Mouse (Mus musculus) kidney, embryonic 15.5 days (tissue): ENCODE results near the gene Hils1. TPM values are rescaled to one million over a fixed set of nuclear protein-coding genes. Genes with fewer than 3 reads are reported as not detected.

Experiments
- ATAC-seq: fragments of 200-750 bp; cut with Nextera tagmentation; replicated peaks from 2 replicates; pipeline ENCODE4 v1.8.0; 2017; ENCODE audit warnings: moderate TSS enrichment; ENCODE audit not compliant: low FRiP score
- H3K27ac ChIP-seq: fragments of 300-500 bp; sonication (generic); 2 replicates; pipeline ENCODE4 v1.5.1; 2015; ENCODE audit warnings: mild to moderate bottlenecking, inconsistent platforms
- H3K27me3 ChIP-seq: fragments of 300-500 bp; sonication (generic); 2 replicates; pipeline ENCODE4 v1.6.1; 2015; ENCODE audit warnings: inconsistent platforms
- H3K36me3 ChIP-seq: fragments of 300-500 bp; sonication (generic); 2 replicates; pipeline ENCODE4 v1.6.1; 2015; ENCODE audit warnings: inconsistent platforms
- H3K4me1 ChIP-seq: fragments of 300-500 bp; sonication (generic); 2 replicates; pipeline ENCODE4 v1.6.1; 2015; ENCODE audit warnings: inconsistent platforms
- H3K4me2 ChIP-seq: fragments of 300-500 bp; sonication (generic); 2 replicates; pipeline ENCODE4 v1.6.1; 2015; ENCODE audit warnings: moderate library complexity, mild to moderate bottlenecking, inconsistent platforms
- H3K4me3 ChIP-seq: fragments of 300-500 bp; sonication (generic); replicated peaks from 2 replicates; pipeline ENCODE4 v1.5.1; 2015; ENCODE audit warnings: mild to moderate bottlenecking, inconsistent platforms
- H3K9ac ChIP-seq: fragments of 300-500 bp; sonication (generic); 2 replicates; pipeline ENCODE4 v1.6.1; 2015; ENCODE audit warnings: mild to moderate bottlenecking, inconsistent platforms
- H3K9me3 ChIP-seq: fragments of 300-500 bp; sonication (generic); replicated peaks from 2 replicates; pipeline ENCODE4 v1.6.1; 2016; ENCODE audit warnings: inconsistent platforms
- WGBS: fragments of 180-500 bp; shearing (Covaris S2); methylation state at CpG from one replicate; pipeline ENCODE4 v1.1.7; 2015; ENCODE audit warnings: mixed read lengths; 5-methylcytosine and 5-hydroxymethylcytosine counted together
- polyA plus RNA-seq: library from polyadenylated mRNA; unstranded; fragments of >200 nt; fragmentation: Nextera tagmentation; extraction: Ambion mirVana; gene quantifications from 2 replicates; pipeline ENCODE4 v1.2.1, GENCODE M21; 2015

Hils1 gene
- polyA plus RNA-seq, 1 experiment from 2014 or later = not detected

DNA sequence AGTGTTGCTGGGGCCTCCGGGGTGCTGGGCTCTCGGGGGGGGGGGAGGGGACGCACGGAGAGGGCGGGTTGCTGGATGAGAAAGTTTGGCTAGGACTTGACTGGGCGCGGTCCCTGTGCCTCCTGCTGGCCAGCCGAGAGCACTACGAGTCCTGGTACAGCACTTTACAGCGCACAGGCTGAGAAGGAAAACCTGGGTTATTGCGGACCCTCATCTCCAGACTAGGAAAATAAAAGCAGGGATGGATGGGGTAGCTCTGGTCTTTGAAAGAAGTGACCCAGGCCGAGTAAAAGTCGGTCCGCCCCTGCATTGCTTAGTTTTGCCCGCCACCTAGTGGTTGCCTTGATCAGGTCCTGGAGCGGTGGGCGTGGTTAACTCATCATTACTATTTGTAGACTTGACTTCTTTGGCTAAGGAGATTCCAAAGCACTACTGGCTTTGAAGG is 30.5 kb upstream of the Hils1 start:
- H3K9me3 ChIP-seq = no peaks in the 10 kb centered on the region

DNA sequence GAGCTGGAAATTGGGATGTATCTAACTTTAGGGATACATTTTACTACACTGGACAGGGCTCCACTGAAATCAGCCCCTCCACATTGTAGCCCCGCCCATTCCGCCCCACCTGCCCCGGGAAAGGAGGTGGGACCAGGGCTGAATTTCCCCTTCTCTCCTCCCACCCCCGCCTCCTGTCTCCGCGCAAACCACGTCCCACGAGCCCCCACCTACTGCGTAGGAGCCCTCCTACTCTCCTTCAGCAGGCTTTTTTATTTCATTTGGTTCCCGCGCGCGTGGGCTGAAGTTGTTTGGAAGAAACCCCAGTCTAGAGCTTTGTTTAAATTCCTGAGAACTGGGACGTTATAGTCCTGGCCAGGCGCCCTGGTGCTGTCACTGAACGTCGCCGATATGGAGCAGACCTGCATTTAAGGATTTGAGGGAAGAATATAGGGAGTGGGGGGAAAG is 30.0 kb upstream of the Hils1 start:
- ATAC-seq = peak; percentile 57
- peak overlapping the region; percentile 92 for H3K27ac ChIP-seq

More for the DNA sequence above, 30.5 kb upstream of the Hils1 start:
- peak overlapping the region; percentile 92 for H3K27ac ChIP-seq
- H3K27me3 ChIP-seq = peaks cover 56% of the 10 kb centered on the region
- peak overlapping the region; percentile 61 for H3K9ac ChIP-seq
- H3K4me2 ChIP-seq = peak overlapping the region; percentile 84
- WGBS = 0% methylated on average over 17 of the region's 17 CpGs
- peak overlapping the region; percentile 53 for H3K4me3 ChIP-seq
- peaks cover 19% of the 10 kb centered on the region for H3K36me3 ChIP-seq
- peaks cover 63% of the 10 kb centered on the region for H3K4me1 ChIP-seq
- ATAC-seq = peak; percentile 74

DNA sequence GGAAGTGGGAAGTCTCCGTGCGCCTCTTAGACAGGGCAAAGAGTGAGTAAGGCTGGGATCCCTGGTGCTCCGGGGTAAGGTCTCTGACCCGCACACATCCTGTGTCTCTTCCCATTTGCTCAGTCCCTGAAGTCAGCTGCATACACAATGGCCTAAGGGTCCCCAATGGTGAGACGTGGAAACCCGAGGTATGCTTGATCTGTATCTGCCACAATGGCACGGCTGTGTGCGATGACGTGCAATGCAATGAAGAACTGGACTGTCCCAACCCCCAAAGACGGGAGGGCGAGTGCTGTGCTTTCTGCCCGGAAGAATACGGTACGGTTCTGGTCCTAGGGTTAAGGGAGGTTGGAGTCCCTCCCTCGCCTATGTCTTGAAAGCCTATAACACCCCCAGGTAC is 29.6 kb upstream of the Hils1 start:
- ATAC-seq = no peak
- Histone ChIP-seq H3K9ac (peak overlapping the region; percentile 51), H3K36me3 (peaks cover 28% of the 10 kb centered on the region), H3K27ac (peak overlapping the region; percentile 92), H3K4me3 (peak overlapping the region; percentile 53), H3K4me2 (peak overlapping the region; percentile 84), H3K4me1 (peaks cover 67% of the 10 kb centered on the region), H3K27me3 (peaks cover 56% of the 10 kb centered on the region), H3K9me3 (no peaks in the 10 kb centered on the region)
- under 1% methylated on average over 15 of the region's 15 CpGs for WGBS

More for the DNA sequence above, 30.0 kb upstream of the Hils1 start:
- Histone ChIP-seq H3K27me3 (peaks cover 56% of the 10 kb centered on the region), H3K4me2 (peak overlapping the region; percentile 84), H3K4me3 (peak overlapping the region; percentile 53), H3K36me3 (peaks cover 24% of the 10 kb centered on the region), H3K4me1 (peaks cover 68% of the 10 kb centered on the region), H3K9me3 (no peaks in the 10 kb centered on the region), H3K9ac (peak overlapping the region; percentile 51)
- under 1% methylated on average over 18 of the region's 18 CpGs for whole genome bisulfite sequencing

DNA sequence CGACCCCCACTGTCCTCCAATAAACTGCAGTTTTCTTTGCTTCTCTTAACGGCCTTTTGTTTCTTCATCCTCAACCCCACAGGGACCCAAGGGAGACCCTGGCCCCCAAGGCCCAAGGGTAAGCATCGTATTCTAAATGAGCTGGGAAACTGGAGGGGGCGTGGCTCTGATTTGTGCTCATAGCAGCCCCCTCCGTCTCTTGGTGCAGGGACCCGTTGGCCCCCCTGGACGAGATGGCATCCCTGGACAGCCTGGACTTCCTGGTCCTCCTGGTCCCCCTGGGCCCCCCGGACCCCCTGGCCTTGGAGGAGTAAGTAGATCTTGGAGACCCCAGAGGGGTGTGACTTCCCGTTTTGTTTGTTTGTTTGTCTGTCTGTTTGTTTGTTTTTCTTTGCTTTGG is 29.1 kb upstream of the Hils1 start:
- Histone ChIP-seq H3K9me3 (no peaks in the 10 kb centered on the region), H3K4me1 (peaks cover 61% of the 10 kb centered on the region), H3K36me3 (peaks cover 33% of the 10 kb centered on the region), H3K9ac (peak overlapping the region; percentile 51), H3K4me3 (peak overlapping the region; percentile 53), H3K27ac (peak overlapping the region; percentile 92), H3K27me3 (peaks cover 52% of the 10 kb centered on the region), H3K4me2 (peak overlapping the region; percentile 84)
- 16% methylated on average over 9 of the region's 9 CpGs for WGBS
- ATAC-seq = no peak

DNA sequence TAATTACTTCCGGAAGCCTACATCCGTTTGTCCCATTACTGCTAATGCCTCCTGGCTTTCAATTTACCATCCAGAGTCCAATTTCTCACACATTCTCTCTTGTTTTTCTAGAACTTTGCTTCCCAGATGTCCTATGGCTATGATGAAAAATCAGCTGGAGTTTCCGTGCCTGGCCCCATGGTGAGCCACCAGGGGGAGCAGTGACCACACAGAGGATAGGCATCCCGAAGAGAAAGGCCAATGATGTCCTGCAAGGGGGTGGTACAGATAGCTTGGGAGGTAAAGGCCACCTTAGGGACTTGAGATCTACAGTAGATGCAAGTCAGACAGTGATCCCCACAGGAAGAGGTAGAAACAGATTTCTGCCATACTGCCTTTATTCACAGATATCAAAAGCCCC is 28.1 kb upstream of the Hils1 start:
- H3K27me3 ChIP-seq = peaks cover 44% of the 10 kb centered on the region
- peaks cover 52% of the 10 kb centered on the region for H3K4me1 ChIP-seq
- no peak overlapping the region for H3K9ac ChIP-seq
- no peak for ATAC-seq
- peak overlapping the region; percentile 84 for H3K4me2 ChIP-seq
- 21% methylated on average over 4 of the region's 4 CpGs for WGBS
- peak overlapping the region; percentile 70 for H3K27ac ChIP-seq
- peak overlapping the region; percentile 53 for H3K4me3 ChIP-seq
- no peaks in the 10 kb centered on the region for H3K9me3 ChIP-seq
- H3K36me3 ChIP-seq = peaks cover 42% of the 10 kb centered on the region

DNA sequence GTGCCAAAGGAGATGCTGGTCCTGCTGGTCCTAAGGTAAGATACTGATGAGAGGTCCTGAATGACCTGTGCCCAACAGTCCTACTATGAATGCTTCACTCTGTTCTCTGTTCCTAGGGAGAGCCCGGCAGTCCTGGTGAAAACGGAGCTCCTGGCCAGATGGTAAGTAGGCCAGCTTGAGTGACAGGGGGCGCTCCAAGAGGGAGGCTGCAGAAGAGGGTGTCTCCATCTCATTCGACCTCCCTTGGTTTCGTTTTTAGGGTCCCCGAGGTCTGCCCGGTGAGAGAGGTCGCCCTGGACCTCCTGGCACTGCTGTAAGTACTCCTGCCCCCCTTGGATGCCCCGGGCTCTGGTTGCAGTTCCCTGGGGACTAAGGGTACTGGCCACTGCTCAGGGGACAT is 26.3 kb upstream of the Hils1 start:
- H3K27ac ChIP-seq = peak overlapping the region; percentile 70
- H3K4me3 ChIP-seq = no peak overlapping the region
- no peak overlapping the region for H3K9ac ChIP-seq
- WGBS = 49% methylated on average over 9 of the region's 9 CpGs
- H3K27me3 ChIP-seq = peaks cover 29% of the 10 kb centered on the region
- peaks cover 33% of the 10 kb centered on the region for H3K4me1 ChIP-seq
- no peak overlapping the region for H3K4me2 ChIP-seq
- no peak for ATAC-seq
- peaks cover 61% of the 10 kb centered on the region for H3K36me3 ChIP-seq
- no peaks in the 10 kb centered on the region for H3K9me3 ChIP-seq

DNA sequence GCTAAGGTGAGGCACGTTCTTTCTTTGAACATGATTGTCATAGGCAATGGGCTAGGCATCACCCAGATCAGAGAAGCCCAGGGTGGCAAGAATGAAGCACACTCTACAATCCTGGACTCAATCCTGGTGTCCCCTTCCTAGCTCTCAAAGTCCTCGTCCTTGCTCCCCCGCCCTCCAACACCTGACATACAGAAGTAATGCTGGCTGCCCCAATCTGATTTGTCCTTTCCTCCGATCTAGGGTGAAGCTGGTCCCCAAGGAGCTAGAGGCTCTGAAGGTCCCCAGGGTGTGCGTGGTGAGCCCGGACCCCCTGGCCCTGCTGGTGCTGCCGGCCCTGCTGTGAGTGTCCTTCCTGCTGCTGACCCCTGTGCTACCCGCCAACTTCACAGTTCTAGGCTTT is 25.6 kb upstream of the Hils1 start:
- Histone ChIP-seq H3K9me3 (no peaks in the 10 kb centered on the region), H3K4me1 (peaks cover 27% of the 10 kb centered on the region), H3K36me3 (peaks cover 67% of the 10 kb centered on the region), H3K27ac (peak overlapping the region; percentile 70), H3K9ac (no peak overlapping the region), H3K27me3 (peaks cover 25% of the 10 kb centered on the region), H3K4me2 (no peak overlapping the region), H3K4me3 (no peak overlapping the region)
- no peak for ATAC-seq
- WGBS = 80% methylated on average over 8 of the region's 8 CpGs

DNA sequence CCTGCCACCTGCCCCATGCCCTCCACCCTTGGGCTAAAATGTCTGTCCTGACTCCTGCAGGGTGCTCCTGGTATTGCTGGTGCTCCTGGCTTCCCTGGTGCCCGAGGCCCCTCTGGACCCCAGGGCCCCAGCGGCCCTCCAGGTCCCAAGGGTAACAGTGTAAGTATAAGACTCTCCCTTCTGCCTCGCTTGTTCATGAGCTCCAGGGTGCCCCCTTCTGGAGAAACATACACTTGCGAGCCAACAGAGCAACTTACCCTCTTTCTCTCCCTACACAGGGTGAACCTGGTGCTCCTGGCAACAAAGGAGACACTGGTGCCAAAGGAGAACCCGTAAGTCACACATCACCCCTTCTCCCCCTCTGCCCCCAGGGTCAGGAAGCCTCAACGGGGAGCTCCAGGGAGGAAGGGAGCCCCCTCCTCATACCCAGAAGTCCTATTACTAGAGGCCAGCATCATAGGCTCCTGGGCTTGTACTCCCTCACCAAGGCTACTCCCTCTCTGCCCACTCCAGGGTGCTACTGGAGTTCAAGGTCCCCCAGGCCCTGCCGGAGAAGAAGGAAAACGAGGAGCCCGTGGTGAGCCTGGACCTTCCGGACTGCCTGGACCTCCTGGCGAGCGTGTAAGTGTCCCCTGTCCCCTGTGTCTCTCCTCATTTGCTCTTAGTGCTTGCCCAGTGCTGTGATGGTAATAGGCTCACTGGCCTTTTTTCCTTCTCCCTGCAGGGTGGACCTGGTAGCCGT is 24.9 kb upstream of the Hils1 start:
- Histone ChIP-seq H3K4me2 (no peak overlapping the region), H3K27me3 (peaks cover 23% of the 10 kb centered on the region), H3K27ac (peak overlapping the region; percentile 70), H3K9ac (no peak overlapping the region), H3K36me3 (peaks cover 70% of the 10 kb centered on the region), H3K4me3 (no peak overlapping the region), H3K4me1 (peaks cover 22% of the 10 kb centered on the region), H3K9me3 (no peaks in the 10 kb centered on the region)
- 56% methylated on average over 13 of the region's 13 CpGs for WGBS
- ATAC-seq = no peak

DNA sequence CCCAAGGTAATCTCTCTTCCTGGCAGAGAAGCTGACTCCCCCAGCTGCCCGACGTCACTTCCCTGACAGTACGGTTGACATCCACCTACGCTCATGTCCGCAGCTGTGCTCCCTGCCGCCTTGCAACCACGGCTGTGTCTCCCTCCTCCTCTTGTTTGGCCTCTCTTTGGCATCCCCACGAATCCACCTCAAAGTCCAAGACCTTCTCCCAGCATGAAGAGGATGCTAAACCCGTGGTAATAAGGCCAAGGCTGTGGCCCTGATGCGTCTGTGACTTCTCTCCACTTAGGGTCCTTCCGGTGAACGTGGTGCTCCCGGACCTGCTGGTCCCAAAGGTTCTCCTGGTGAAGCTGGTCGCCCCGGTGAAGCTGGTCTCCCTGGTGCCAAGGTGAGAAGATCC is 24.3 kb upstream of the Hils1 start:
- ATAC-seq = no peak
- no peak overlapping the region for H3K4me3 ChIP-seq
- H3K9ac ChIP-seq = no peak overlapping the region
- H3K27me3 ChIP-seq = peaks cover 17% of the 10 kb centered on the region
- H3K4me2 ChIP-seq = no peak overlapping the region
- H3K9me3 ChIP-seq = no peaks in the 10 kb centered on the region
- H3K36me3 ChIP-seq = peaks cover 76% of the 10 kb centered on the region
- H3K27ac ChIP-seq = peak overlapping the region; percentile 70
- peaks cover 16% of the 10 kb centered on the region for H3K4me1 ChIP-seq
- WGBS = 75% methylated on average over 15 of the region's 15 CpGs

DNA sequence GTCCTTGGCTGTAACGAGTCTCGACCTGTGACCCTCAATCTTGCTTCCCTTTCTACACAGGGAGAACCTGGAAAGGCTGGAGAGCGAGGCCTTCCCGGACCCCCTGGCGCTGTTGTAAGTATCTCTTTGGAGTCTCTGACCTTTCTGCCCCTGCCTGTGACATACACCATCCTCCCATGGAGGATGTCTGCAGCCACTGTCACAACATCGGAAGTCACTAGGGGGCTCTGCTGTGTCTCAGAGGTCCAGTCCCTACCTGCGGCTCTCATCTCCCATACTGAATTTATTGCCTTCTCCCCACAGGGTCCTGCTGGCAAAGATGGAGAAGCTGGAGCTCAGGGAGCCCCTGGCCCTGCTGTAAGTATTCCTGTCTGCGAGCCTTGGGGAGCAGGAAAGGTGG is 23.1 kb upstream of the Hils1 start:
- Histone ChIP-seq H3K27me3 (peaks cover 7% of the 10 kb centered on the region), H3K9me3 (no peaks in the 10 kb centered on the region), H3K4me1 (peaks cover 6% of the 10 kb centered on the region; the same call in 1 of the 2 replicates), H3K27ac (peak overlapping the region; percentile 70), H3K36me3 (peaks cover 83% of the 10 kb centered on the region), H3K4me3 (no peak overlapping the region), H3K4me2 (no peak overlapping the region), H3K9ac (no peak overlapping the region)
- 17% methylated on average over 8 of the region's 8 CpGs for WGBS
- no peak for ATAC-seq

DNA sequence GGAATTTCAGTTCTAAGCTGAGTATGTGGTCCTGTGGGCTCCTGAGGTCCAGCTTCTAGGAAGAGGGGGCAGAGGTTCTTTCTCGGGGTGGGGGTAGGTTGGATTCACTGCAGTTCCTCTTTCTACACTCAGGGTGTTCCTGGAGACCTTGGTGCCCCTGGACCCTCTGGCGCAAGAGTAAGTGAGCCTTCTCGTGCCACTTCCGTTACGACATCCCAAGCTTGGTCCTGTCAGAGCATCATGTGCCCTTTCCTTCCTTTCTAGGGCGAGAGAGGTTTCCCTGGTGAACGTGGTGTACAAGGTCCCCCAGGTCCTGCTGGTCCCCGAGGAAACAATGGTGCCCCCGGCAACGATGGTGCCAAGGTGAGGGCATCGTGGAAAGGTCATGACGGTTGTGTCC is 22.2 kb upstream of the Hils1 start:
- no peak overlapping the region for H3K4me3 ChIP-seq
- H3K4me2 ChIP-seq = no peak overlapping the region
- no peak for ATAC-seq
- peaks cover 84% of the 10 kb centered on the region for H3K36me3 ChIP-seq
- H3K27me3 ChIP-seq = no peaks in the 10 kb centered on the region
- WGBS = 86% methylated on average over 12 of the region's 12 CpGs
- no peak overlapping the region for H3K9ac ChIP-seq
- peak overlapping the region; percentile 70 for H3K27ac ChIP-seq
- peaks cover 6% of the 10 kb centered on the region; the same call in 1 of the 2 replicates for H3K4me1 ChIP-seq
- H3K9me3 ChIP-seq = no peaks in the 10 kb centered on the region

DNA sequence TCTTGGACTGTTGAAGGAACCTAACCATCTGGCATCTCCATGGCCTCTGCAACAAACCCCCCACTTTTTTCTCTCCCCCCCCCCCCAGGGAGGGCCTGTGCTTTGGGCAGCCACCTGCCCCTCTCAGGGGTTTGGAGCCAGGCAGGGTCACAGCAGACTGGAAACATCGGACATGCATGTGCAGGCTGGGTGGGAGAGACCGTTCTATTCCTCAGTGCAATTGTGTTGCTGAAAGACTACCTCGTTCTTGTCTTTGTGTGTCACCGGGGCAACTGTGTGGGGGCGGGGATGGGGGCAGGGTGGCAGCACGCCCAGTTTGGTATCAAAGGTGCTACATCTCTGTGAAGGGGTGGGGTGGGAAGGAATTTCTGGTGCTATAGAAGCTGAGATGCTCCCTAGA is 15.2 kb upstream of the Hils1 start:
- Histone ChIP-seq H3K4me3 (no peak overlapping the region), H3K27me3 (no peaks in the 10 kb centered on the region), H3K4me2 (no peak overlapping the region), H3K4me1 (peaks cover 5% of the 10 kb centered on the region), H3K9me3 (no peaks in the 10 kb centered on the region), H3K27ac (no peak overlapping the region), H3K9ac (no peak overlapping the region), H3K36me3 (peaks cover 41% of the 10 kb centered on the region)
- WGBS = 5% methylated on average over 6 of the region's 6 CpGs
- ATAC-seq = no peak
